In the genomic region with DNA sequence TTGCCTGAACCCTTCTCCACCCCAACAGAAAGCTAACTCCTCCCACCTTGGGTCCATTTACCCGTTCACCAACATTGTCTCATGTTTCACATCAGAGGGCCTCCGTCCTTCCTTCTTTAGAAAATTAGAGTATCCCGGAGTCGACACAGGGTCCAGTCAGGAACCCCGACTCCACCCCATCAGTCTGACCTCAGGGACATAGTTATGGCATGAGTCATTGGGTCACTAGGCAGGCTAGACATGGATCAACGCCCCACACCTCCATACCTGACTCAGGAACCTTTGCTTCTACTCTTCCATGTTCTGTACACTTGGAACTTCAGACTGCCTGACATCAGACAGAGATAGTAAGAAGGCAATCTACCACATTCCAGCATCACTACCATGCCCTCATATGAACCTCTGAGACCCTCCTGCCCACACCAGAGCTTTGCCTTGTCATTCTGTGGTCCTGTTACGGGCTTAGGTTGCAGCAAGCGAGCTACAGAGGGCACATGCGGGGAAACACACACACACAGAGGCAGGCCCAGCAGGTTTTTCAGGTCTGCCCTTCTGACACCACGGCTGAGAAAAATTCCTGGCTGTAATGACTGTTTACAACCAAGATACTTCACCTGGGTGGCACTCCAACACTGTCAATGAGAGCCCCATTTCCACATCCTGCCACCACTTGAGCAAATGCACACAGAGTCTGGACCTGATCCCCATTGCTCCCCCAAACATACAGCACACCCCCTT, we compare ENCODE assay signal across 10 mouse cellular contexts. TPM values are rescaled to one million over a fixed set of nuclear protein-coding genes. Genes with fewer than 3 reads are reported as not detected.
A peak's percentile ranks its signal among the peaks of the same experiment; 100 is the strongest.
DNase-seq lines count a peak whose midpoint lies in the region; ATAC-seq and TF ChIP-seq lines count a peak whose summit lies in the region.
"Had no signal": no experiment of that assay in that cellular context is flagged by ENCODE, and none has a peak within 500 bp of the region (broad histone marks: within the 10 kb centered on the region; RNA-seq: fewer than 3 reads in every experiment).

No protein-coding gene starts in this region.

- H3K9me3 ChIP-seq in liver, embryonic 11.5 days (ENCODE audit: control insufficient read depth, low read length), result no peaks in the 10 kb centered on the region
- H3K9me3 ChIP-seq in midbrain, embryonic 14.5 days (ENCODE audit: control insufficient read depth, low read length), result no peaks in the 10 kb centered on the region
- H3K9me3 ChIP-seq: neural tube, embryonic 12.5 days had no signal

- H3K4me1 ChIP-seq in liver, embryonic 11.5 days (replicated peaks; ENCODE audit: control insufficient read depth, insufficient read depth, low read length), result peaks cover 4% of the 10 kb centered on the region
- H3K4me1 ChIP-seq in lung, adult 2 months (ENCODE audit: control insufficient read depth, insufficient read depth, low read length), result no peaks in the 10 kb centered on the region
- no peaks in the 10 kb centered on the region for H3K4me1 ChIP-seq in midbrain, embryonic 14.5 days (ENCODE audit: control insufficient read depth, insufficient read depth, low read length)
- H3K4me1 ChIP-seq: neural tube, embryonic 12.5 days had no signal

- WGBS in liver, embryonic 11.5 days, result 56% methylated on average over 10 of the region's 10 CpGs
- WGBS in lung, adult 2 months, result 53% methylated on average over 10 of the region's 10 CpGs
- WGBS in midbrain, embryonic 14.5 days, result 76% methylated on average over 10 of the region's 10 CpGs

- no peak for ATAC-seq in liver, embryonic 11.5 days (replicated peaks; ENCODE audit: low FRiP score)
- ATAC-seq in midbrain, embryonic 14.5 days (ENCODE audit: low FRiP score, low TSS enrichment), result no peak

- no peak overlapping the region for H3K27ac ChIP-seq in liver, embryonic 11.5 days (ENCODE audit: low read depth, low read length)
- no peak overlapping the region for H3K27ac ChIP-seq in midbrain, embryonic 14.5 days (replicated peaks; ENCODE audit: low read depth, low read length)
- H3K27ac ChIP-seq: neural tube, embryonic 12.5 days had no signal

- no peaks in the 10 kb centered on the region for H3K27me3 ChIP-seq in liver, embryonic 11.5 days (replicated peaks; ENCODE audit: control insufficient read depth, insufficient read depth, low read length)
- H3K27me3 ChIP-seq in midbrain, embryonic 14.5 days (ENCODE audit: control insufficient read depth, insufficient read depth, low read length), result no peaks in the 10 kb centered on the region
- H3K27me3 ChIP-seq: neural tube, embryonic 12.5 days had no signal

- no peak overlapping the region for H3K4me3 ChIP-seq in liver, embryonic 11.5 days (ENCODE audit: low read depth, low read length)
- H3K4me3 ChIP-seq in lung, adult 2 months (replicated peaks; ENCODE audit: extremely low read depth, low read depth, low read length), result peak overlapping the region; percentile 77
- H3K4me3 ChIP-seq in midbrain, embryonic 14.5 days (replicated peaks; ENCODE audit: low read depth, low read length), result no peak overlapping the region
- H3K4me3 ChIP-seq: neural tube, embryonic 12.5 days had no signal

- no peak overlapping the region for H3K9ac ChIP-seq in liver, embryonic 11.5 days (ENCODE audit: low read depth, low read length)
- no peak overlapping the region for H3K9ac ChIP-seq in midbrain, embryonic 14.5 days (replicated peaks; ENCODE audit: low read length)
- H3K9ac ChIP-seq: neural tube, embryonic 12.5 days had no signal

- DNase-seq in liver, embryonic 11.5 days (ENCODE audit: low spot score), result no peak
- no peak for DNase-seq in liver
- DNase-seq in kidney, adult 9 months, result peak; percentile 40
- peak; percentile 53 for DNase-seq in lung, adult 2 months
- DNase-seq in yolk sac, embryonic 10.5 days (ENCODE audit: low spot score), result peak; percentile 38
- DNase-seq in B cell, adult 2 months, result no peak
- no peak for DNase-seq in frontal cortex, adult 2 months (ENCODE audit: extremely low spot score in 1 of 2, low spot score in 1 of 2)
- no peak for DNase-seq in midbrain, embryonic 14.5 days

- TF ChIP-seq CTCF in lung, adult 2 months (IDR thresholded peaks at IDR 0.05; ENCODE audit: insufficient read depth, low read length), result no peak

- H3K36me3 ChIP-seq in liver, embryonic 11.5 days (ENCODE audit: control insufficient read depth, insufficient read depth, low read length), result no peaks in the 10 kb centered on the region
- H3K36me3 ChIP-seq in midbrain, embryonic 14.5 days (ENCODE audit: control insufficient read depth, insufficient read depth, low read length), result peaks cover 9% of the 10 kb centered on the region
- H3K36me3 ChIP-seq: neural tube, embryonic 12.5 days had no signal

- H3K4me2 ChIP-seq in liver, embryonic 11.5 days, result peak overlapping the region; percentile 34
- H3K4me2 ChIP-seq in midbrain, embryonic 14.5 days (ENCODE audit: low read length), result no peak overlapping the region
- H3K4me2 ChIP-seq: neural tube, embryonic 12.5 days had no signal

- TF ChIP-seq POLR2A in lung, adult 2 months (IDR thresholded peaks at IDR 0.05; ENCODE audit: borderline replicate concordance, extremely low read depth, low read depth, low read length), result no peak

RNA-seq across cellular contexts. Expression of a gene that starts 10.5 kb away (rescaled TPM):
- polyA plus RNA-seq in liver, embryonic 11.5 days (2014; fragmentation: Nextera tagmentation; extraction: Ambion mirVana), result 4.7 and 6.5 TPM in 2 replicates
- polyA plus RNA-seq in lung, adult 2 months (2012; rRNA removed), result 33.9 and 34.5 TPM in 2 replicates
- polyA plus RNA-seq in frontal cortex, adult 2 months (2012; rRNA removed), result 23.7 and 25.4 TPM in 2 replicates
- 72.2 and 73.0 TPM in 2 replicates for polyA plus RNA-seq in midbrain, embryonic 14.5 days (2014; fragmentation: Nextera tagmentation; extraction: Ambion mirVana)

RNA-seq across cellular contexts. Expression of a gene that starts 12.0 kb away (rescaled TPM):
- 29.8 and 32.0 TPM in 2 replicates for polyA plus RNA-seq in liver, embryonic 11.5 days (2014; fragmentation: Nextera tagmentation; extraction: Ambion mirVana)
- polyA plus RNA-seq in lung, adult 2 months (2012; rRNA removed), result 41.0 and 46.2 TPM in 2 replicates
- polyA plus RNA-seq in frontal cortex, adult 2 months (2012; rRNA removed), result 118 and 124 TPM in 2 replicates
- 126 and 144 TPM in 2 replicates for polyA plus RNA-seq in midbrain, embryonic 14.5 days (2014; fragmentation: Nextera tagmentation; extraction: Ambion mirVana)

RNA-seq across cellular contexts. Expression of a gene that starts 18.2 kb away (rescaled TPM):
- not detected in 2 replicates for polyA plus RNA-seq in liver, embryonic 11.5 days (2014; fragmentation: Nextera tagmentation; extraction: Ambion mirVana)
- polyA plus RNA-seq in lung, adult 2 months (2012; rRNA removed), result 1.7 and 2.7 TPM in 2 replicates
- polyA plus RNA-seq in frontal cortex, adult 2 months (2012; rRNA removed), result 0.18 and 0.55 TPM in 2 replicates
- not detected in 2 replicates for polyA plus RNA-seq in midbrain, embryonic 14.5 days (2014; fragmentation: Nextera tagmentation; extraction: Ambion mirVana)
- polyA plus RNA-seq: embryonic facial prominence, embryonic 11.5 days; neural tube, embryonic 12.5 days had no signal

RNA-seq across cellular contexts. Expression of a gene that starts 22.1 kb away (rescaled TPM):
- 15.9 and 16.0 TPM in 2 replicates for polyA plus RNA-seq in liver, embryonic 11.5 days (2014; fragmentation: Nextera tagmentation; extraction: Ambion mirVana)
- 28.8 and 31.8 TPM in 2 replicates for polyA plus RNA-seq in lung, adult 2 months (2012; rRNA removed)
- 23.8 and 25.1 TPM in 2 replicates for polyA plus RNA-seq in frontal cortex, adult 2 months (2012; rRNA removed)
- polyA plus RNA-seq in midbrain, embryonic 14.5 days (2014; fragmentation: Nextera tagmentation; extraction: Ambion mirVana), result 21.7 and 21.8 TPM in 2 replicates

RNA-seq across cellular contexts. Expression of a gene that starts 26.1 kb away (rescaled TPM):
- polyA plus RNA-seq in liver, embryonic 11.5 days (2014; fragmentation: Nextera tagmentation; extraction: Ambion mirVana), result 13.7 and 15.2 TPM in 2 replicates
- 83.4 and 128 TPM in 2 replicates for polyA plus RNA-seq in lung, adult 2 months (2012; rRNA removed)
- polyA plus RNA-seq in frontal cortex, adult 2 months (2012; rRNA removed), result 75.0 and 77.0 TPM in 2 replicates
- polyA plus RNA-seq in midbrain, embryonic 14.5 days (2014; fragmentation: Nextera tagmentation; extraction: Ambion mirVana), result 23.9 and 29.5 TPM in 2 replicates

Comparison
In these comparisons a context has a peak if more than half of its experiments do, and no peak if none do; other contexts are left out.
1. DNase-seq: peak in kidney, adult 9 months (single experiment), lung, adult 2 months (single experiment) and yolk sac, embryonic 10.5 days (single experiment); none in liver, embryonic 11.5 days (single experiment), liver (single experiment), B cell, adult 2 months (0 of 2), frontal cortex, adult 2 months (0 of 2) and midbrain, embryonic 14.5 days (single experiment).